Mouse (Mus musculus) kidney, postnatal 36 days (tissue): Measurements from ENCODE around the gene Mocs3.

ENCODE experiments used
- DNase-seq, 2 experiments: peaks; one replicate each; pipeline ENCODE4 v3.0.0; 2021 to 2022; ENCODE audit warnings: mixed read lengths in 2 of 2

Mocs3 gene

DNA sequence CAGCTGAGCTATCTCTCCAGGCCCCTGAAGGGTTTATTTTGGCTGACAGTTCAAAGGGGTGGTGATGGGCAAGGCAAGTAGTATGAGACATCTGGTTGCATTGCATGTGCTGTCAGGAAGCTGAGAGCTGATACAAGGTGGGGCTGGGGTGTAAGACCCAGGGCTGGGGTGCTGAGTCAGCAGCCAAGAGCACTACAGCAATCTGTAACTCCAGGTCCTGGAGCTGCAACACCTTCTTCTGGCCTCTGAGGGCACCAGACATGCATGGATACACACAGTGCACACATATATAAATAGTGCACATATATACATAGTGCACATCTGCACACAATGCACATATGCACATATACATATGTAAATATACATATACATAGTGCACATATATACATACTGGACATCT, 12.4 kb downstream of the Mocs3 start:
- no peak for DNase-seq

DNA sequence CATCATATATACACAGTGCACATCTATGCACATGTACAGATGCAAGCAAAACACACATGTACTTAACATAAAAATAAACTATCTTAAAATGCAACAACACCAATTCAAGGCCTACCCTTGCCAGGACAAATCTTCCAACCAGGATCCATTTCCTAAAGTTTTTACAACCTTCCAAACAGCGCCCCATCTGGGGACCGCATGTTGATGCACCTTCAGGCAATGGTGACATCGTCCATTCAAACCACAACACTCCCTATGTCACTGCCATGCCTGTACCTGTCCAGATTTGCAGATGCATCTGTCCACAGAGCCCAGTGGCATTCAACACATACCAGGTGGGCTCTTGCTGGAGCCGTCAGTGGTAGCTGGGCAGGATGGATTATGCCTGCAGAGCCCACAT, 12.9 kb downstream of the Mocs3 start:
- DNase-seq = no peak

DNA sequence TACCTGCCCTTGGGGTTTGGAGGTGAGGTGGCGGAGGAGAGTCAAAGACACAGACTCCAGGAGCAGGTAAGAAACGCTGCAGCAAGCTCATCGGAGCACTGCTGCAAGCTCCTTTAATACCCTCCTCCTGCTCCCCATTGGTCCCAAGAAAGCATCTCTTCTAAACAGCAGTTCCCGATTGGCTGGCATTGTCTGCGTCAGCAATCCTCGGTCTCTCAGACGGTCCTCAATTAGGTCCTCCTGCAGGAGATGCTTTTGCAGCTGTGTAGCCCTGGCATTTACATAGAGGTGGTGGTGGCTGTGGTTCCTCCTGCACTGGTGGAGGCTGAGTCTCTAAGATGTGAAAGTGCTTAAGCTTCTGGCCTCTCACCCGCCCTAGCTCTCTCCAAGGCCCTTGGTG, 15.1 kb downstream of the Mocs3 start:
- DNase-seq = no peak

DNA sequence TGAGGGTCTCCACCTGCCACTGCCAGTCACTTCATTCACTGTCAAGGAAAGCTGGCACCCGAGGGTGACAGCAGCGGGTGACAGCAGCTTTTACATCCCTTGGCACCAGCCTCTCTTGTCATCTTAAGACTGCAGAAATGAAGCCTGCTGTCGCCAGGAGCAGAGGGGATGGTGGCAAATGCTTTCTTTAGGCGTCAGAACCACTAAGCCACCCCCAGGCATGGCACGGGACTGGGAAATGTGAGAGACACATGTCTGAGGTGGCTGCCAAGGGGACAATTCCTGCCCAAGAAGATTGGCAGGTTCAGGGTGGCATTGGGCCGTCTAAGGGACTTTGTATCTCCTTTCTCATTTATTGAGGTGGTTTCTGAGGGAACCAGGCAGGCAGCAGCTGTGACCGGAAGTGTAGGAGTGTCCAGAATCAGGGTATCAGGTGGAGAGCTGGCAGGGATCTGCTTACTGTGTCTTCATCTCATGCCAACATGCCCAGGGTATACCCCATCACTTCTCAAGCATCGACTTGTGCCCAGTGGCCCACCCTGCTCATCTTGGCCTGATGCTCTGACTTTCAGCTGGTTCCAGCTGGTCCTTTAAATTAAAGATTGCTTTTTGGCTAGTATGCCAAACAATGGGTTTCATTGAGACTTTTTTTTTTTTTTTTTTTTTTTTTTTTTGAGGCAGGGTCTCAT, 17.9 kb downstream of the Mocs3 start:
- DNase-seq = no peak

DNA sequence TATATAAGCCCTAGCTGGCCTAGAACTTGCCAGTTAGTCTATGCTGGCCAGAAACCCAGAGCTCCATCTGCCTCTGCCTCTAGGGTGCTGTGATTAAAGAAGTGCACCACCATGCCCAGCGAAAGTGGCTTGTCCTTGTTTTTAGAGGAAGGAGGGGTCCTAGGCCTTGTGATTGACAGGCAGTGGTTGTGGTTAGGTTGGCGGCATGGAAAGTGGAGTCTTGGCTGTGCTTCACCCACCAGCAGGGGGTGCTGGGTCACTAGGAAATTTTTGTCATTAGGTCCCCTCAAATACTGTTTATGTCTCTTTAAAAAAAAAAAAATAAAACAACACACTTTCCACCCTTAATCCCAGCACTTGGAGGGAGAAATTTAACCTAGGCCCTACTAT, 18.4 kb downstream of the Mocs3 start:
- DNase-seq = peak in 1 of 2 experiments; percentile 50

DNA sequence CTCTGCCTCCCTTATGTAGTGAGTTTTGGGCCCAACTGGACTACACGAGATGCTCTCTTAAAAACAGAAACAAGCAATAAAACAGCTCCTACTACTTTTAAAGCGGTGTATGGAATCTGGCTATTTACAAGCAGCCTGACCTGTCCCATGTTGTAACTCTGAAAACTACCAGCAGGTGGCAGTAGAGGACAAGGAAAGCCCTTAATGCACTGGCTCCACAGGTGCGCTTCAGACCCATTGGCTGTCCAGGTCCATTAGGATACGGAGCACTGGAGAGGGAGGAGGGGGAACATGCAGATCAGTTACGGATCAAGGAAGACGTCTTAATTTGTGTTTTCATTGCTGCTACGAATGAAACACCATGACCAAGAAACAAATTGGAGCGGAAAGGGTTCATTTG, 19.8 kb downstream of the Mocs3 start:
- DNase-seq = peak; percentile 81 to 93

DNA sequence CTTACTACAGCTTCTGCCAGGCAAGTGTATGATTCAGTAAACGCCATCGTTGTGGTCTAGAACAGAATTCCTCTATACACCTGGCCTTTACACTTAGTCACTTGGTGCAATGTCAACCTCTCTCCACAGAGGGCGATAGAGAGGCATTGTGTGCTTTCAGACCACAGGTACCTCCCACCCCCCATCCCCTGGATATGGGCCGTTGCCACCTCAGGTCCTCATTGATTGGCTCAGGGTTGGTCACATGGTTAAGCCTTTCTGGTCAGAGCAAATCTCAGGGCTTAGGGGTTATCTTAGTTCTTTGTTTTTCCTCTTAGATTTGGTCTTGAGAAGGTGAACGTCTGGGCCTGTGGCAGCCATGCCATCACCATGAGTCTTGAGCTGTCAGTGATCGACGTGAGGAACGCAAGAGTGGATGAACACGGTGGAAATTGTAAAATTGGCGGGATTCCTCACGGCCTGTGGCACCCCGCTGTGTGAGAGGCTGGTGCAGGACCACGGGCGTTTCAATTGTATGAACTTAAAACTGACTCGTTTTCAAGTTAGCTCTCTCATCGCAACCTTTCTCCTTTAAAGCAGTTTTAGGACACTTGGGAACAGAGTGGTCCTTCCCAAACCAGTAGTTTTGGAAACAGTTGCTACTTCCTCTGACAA, 22.3 kb downstream of the Mocs3 start:
- peak in 1 of 2 experiments; percentile 67 for DNase-seq

DNA sequence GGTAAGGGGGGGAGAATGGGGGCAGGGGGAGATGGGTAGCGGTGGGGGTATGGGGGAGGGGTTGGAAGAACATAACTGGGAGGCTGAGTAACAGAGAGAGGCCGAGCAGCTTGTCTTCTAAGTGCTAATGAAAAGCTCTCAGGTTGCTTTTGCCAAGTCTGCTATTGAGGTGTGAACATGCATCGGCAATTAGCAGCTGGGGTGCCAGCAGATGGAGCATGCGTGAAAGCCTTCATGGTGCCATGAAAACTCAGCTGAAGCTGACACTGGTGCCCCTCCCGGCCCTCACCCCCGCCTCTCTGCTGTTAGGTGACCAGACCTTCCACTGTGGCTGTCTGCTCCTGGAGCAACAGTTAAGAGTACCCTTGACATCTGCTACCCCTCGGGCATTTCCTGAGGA, 23.4 kb downstream of the Mocs3 start:
- DNase-seq = no peak

DNA sequence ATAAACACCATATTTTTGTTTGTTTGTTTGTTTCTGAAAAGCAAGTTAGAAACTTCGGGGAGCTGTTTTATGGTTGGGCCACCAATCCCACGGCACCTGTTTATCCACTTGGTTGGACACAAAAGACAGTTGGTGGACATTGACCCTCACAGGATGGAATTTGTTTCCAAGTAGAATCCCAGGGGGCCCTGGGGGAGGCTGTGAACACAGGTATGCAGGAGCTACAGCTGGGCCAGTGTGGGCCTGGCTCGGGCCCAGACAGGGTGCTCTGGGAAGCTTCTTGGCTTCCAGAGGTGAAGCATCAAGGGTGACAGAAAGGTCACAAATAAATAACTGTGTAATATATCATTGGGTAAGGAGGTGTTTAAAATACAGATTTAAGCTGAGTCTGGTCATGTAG, 26.1 kb downstream of the Mocs3 start:
- peak; percentile 64 to 75 for DNase-seq

DNA sequence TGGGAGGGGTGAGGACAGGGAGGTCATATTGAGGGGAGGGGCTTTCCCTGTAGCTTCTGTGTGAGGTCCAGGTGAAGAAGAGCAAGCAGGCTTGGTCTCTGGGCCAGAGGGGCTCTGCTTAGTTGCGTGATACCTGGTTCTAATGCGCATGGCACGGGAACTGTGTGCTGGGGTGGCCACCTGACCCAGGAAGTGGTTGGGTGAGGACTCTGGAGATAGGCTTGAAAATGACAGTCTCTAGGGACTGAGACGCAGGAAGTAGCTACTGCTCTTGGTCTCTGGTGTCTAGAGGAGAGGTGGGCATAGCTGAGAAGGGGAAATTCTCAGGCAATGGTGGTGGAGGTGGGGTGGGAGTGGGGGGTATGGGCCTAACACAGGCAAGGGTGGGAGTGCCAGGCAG, 26.8 kb downstream of the Mocs3 start:
- no peak for DNase-seq

DNA sequence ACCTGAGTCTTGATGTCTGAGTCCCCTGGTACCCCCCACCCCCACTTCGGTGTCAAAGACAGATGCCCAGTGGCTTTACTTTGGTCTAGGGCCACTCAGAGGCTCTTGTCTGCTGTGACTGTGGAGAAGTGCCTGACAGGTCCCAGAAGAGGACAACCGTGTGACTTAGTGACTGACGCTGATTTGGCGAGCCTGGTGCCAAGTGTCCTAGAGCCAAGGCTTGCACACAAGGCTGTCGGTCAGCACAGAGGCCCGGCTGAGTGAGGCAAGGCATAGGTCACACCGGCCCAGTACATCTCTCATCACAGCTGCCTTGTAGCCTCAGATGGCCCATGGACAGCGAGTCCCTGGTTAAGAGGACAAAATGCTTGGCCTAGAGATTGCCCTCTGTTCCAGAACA, 28.6 kb downstream of the Mocs3 start:
- DNase-seq = peak; percentile 9 to 19

DNA sequence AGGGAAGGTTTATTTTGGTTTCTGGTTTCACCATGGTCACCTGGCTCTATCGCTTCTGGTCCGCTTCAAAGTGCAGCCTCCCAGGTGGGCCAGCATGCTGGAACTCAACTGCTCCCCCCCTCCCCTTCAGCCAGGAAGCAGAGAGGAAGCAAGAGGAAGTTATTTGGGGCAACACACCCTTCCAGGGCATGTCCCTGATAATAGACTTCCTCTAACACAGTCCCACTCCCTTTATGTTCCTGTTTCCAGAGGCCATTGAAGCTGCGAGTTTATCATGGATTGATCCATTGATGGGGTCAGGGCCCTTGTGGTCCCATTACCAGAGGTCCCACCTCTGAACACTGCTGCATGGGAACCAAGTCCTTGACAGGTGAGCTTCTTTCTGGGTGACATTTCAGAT, 29.7 kb downstream of the Mocs3 start:
- no peak for DNase-seq

DNA sequence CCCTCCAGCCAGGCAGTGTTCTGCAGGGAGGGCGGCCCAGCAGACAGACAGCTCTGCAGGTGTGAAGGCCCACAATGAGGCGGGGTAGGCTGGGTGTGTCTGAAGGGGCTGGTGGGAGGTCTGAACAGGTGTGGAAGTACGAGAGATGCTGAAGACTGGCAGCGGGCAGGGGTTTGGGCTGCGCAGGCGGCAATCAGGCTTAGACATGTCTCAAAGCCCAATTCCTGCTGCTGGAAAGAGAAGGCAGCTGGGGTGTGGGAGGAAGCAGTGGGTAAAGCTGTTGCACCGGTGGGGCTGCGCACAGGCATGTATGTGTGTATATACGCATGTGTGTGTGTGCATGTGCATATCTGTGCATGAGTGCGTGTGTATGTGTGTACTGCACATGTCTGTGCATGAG, 30.5 kb downstream of the Mocs3 start:
- DNase-seq = no peak

DNA sequence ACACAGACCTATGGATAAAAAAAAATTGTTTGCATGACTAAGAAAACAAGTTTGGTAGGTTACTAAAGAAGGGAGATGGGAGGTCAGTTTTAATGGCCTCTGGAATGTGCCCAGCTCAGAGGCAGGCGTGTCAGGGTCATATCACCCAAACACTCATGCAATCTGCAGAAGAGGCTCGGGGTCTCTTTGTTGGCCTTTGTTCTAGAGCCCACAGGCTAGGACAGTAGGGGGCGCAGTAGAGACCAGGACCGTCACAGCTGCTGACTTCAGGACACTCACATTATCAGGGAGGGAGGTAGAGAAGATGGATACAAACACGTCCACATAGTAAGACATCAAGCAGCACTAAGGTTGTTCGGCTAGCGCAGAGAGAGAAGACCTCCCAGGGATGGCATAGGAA, 37.6 kb downstream of the Mocs3 start:
- DNase-seq = peak in 1 of 2 experiments; percentile 61

DNA sequence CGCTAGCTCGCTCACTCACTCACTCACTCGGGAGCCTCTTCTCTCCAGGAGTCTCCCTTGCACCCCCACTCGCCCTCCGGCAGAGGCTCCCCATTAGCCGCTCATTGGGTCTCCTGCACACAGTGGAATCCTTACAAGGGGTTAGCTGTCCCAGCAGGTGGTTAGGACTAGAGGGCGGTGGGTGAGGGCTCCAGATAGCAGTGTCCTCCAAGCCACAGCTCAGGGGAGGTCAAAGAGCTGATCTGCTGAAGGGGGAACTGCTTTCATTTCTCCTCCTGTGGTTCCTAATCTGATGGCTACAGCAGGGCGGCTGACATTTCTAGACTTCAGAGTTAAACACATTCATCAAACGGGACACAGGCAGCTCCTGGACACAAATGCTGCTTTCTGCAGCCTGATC, 43.0 kb downstream of the Mocs3 start:
- DNase-seq = no peak

DNA sequence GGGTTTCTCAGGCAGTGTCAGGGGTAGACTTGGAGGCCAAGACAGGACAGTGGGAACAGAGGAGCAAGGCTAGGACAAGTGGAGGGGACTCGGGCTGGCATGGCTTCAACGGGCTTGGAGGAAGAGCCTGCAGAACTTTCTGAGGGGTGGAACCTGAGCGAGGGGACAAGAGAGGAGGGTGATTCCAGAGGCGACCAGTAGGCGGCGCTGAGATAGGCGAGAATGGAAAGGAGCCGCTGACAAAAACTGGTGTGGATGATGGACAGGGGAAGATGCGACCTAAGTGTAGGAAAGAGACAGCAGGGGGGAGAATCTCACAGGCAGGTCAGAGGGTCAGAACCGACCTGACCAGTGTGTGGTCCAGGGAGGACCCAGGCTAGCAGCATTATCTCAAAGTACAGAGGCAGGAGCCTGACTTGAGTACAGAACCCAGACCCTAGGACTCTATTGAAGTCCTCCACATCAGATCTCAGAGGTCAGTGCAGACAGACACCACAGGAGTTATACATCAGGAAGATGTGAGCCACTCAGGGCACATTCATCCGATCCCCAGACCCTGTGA, 44.0 kb downstream of the Mocs3 start:
- DNase-seq = peak; percentile 37 to 87

DNA sequence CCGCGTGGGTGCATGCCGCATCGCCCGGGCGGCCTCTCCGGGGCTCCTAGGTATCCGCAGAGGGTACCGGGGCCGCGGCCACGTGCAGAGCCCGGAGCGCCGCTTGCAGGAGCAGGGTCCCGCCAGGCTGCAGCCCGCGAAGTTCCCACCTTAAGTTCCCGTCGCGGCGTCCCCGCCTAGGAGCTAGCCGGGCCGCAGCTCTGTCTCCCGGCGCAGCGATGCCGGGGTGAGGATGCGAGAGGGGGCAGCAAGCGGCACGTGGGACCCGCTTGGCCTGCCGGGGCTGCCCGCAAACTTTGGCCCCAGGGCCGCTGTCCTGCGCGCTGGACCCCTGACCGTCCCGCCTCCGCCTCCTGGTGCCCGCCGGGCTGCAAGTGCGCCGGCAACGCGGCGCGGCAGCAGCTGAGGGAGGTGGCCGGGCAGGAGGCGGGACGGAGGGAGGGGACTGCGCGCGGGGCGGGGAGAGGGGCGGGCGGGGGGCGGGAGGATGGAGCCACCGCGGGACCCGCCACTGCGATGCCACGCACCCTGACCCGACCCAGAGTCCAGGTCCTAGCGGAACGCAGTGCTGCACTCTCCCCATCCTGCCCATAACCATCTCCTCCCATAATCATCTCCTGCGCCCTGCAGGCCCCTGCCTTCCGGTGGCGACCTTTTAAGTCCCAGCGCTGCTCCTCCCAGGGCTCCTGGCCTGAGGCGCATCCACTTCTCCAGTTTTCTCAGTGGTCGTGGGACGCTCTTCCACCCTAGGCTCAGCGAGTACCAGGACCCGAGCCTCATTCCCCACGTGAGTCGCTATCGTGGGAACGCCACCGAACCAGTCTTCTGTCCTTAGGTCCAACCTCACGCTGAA, 50.5 kb downstream of the Mocs3 start:
- DNase-seq = peak; percentile 61 to 75

DNA sequence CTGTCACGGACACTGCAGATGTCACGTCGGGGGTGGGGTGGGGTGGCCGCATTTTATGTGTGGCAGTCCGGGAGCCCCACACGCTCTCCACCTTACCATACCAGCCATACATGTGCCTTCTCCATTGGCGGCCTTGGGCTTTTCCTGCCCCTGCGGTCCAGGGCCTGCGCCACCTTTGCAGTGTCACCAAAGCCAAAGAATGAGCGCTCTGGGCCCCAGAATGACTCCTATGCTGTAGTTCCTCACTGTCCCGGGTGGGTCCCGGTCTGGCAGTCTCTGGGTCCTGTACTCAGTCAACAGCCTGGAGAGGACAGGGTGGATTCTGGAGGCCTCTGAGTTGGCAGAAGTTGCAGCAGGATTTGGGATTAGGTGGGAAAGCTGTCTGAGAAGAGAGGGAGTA, 51.2 kb downstream of the Mocs3 start, which contains the start of gene Kcng1:
Kcng1 (minus strand) TSS at position 155 of the 400 bp plus-strand sequence.
- DNase-seq = no peak
